Mouse (Mus musculus): ENCODE results near the gene Gm5592. TPM values are rescaled to one million over a fixed set of nuclear protein-coding genes. Genes with fewer than 3 reads are reported as not detected.
"Not testable (repeated sequence)": the region's sequence is repeated elsewhere in the genome, so short reads cannot be mapped to it uniquely, and the experiment has no call there.

Gene Gm5592
- not detected for total RNA-seq (2021)
- long read RNA-seq, experiment 1, result 0 reads
- long read RNA-seq, experiment 2, result 0 reads

- DNase-seq; intact Hi-C loops (cut with DNase I; ENCODE audit: low total_unique reads): not testable (repeated sequence)
These were observed at the start of gene Gm5592 for GRCm38 (mm10) chr7:41153541-41153940. TSS of gene Gm5592 (plus strand) at chr7:41153841.

- intact Hi-C loops (cut with DNase I; ENCODE audit: low total_unique reads), result not testable (repeated sequence)
These were observed 2.2 kb downstream of the Gm5592 start for GRCm38 (mm10) chr7:41155806-41156205.

GRCm38 (mm10) chr7:41157879-41158278 is 4.2 kb downstream of the Gm5592 start:
- intact Hi-C loops (cut with DNase I; ENCODE audit: low total_unique reads); DNase-seq: not testable (repeated sequence)

More at GRCm38 (mm10) chr7:41155806-41156205, 2.2 kb downstream of the Gm5592 start:
- DNase-seq, result not testable (repeated sequence)

- DNase-seq; intact Hi-C loops (cut with DNase I; ENCODE audit: low total_unique reads): not testable (repeated sequence)
These were observed 4.9 kb downstream of the Gm5592 start for GRCm38 (mm10) chr7:41158562-41158961.

GRCm38 (mm10) chr7:41193671-41194070 is 40.0 kb downstream of the Gm5592 start:
- DNase-seq, result no peak
- intact Hi-C loops (cut with DNase I; ENCODE audit: low total_unique reads), result loop anchor here (10.0 kb wide), 1 partner anchor 89 kb away; no protein-coding TSS in a partner anchor

Other genes starting within 250 kb of the Gm5592 start
- not detected for gene 4930433I11Rik, start 166.3 kb upstream of the Gm5592 start, total RNA-seq (2021)
- not detected for gene Gm4884, start 121.1 kb upstream of the Gm5592 start, total RNA-seq (2021)
- 1 to 10 TPM; 7.8 to 10.0 TPM for gene AI987944, start 239.5 kb downstream of the Gm5592 start, total RNA-seq (2021)